Mouse (Mus musculus): ENCODE data around the gene Mrpl19.

GRCm38 (mm10) chr6:81987010-81987409 lies 21.3 kb upstream of the Mrpl19 start:
- peak; percentile 96 for TF ChIP-seq CTCF (IDR thresholded peaks at IDR 0.05)
- peak; percentile 53; the same call in 1 of the 2 replicates for TF ChIP-seq EP300 (IDR thresholded peaks at IDR 0.05)

Data from lung, postnatal 0 days (tissue).